Mouse (Mus musculus): ENCODE measurements at regions not wholly inside any gene's neighbourhood (a gene's known extent, or its start where the extent isn't known, plus 50 kb on each side); places are given as distances from the start of the nearest gene placed in this dataset.

GRCm38 (mm10) chr12:107151089-107151488 lies 337.3 kb upstream of the 3110018I06Rik start:
- no peak overlapping the region for H3ac ChIP-seq (ENCODE audit: control insufficient read depth, insufficient read length, low read depth)
- no peaks in the 10 kb centered on the region for H3K36me3 ChIP-seq (ENCODE audit: control insufficient read depth, insufficient read depth)
- H3K4me3 ChIP-seq (ENCODE audit: insufficient read depth, poor library complexity, severe bottlenecking) = no peak overlapping the region
- H3K27me3 ChIP-seq (ENCODE audit: control insufficient read depth, insufficient read depth, insufficient read length) = no peaks in the 10 kb centered on the region
- no peaks in the 10 kb centered on the region for H3K79me3 ChIP-seq (ENCODE audit: low read depth)
- no peaks in the 10 kb centered on the region for H3K79me2 ChIP-seq (ENCODE audit: control insufficient read depth, insufficient read depth)
- TF ChIP-seq MYOD1 (IDR thresholded peaks at IDR 0.05; ENCODE audit: control insufficient read depth, insufficient read length, low read depth) (no peak), MYOG (IDR thresholded peaks at IDR 0.05; ENCODE audit: control insufficient read depth, extremely low read depth, insufficient read length) (no peak), MAX (IDR thresholded peaks at IDR 0.05) (no peak), FOSL1 (IDR thresholded peaks at IDR 0.05; ENCODE audit: insufficient read depth, low read length, poor library complexity, severe bottlenecking) (no peak), CEBPB (IDR thresholded peaks at IDR 0.05; ENCODE audit: low read depth) (no peak), USF1 (IDR thresholded peaks at IDR 0.05; ENCODE audit: low read depth) (no peak), CTCF (IDR thresholded peaks at IDR 0.05; ENCODE audit: control insufficient read depth, insufficient read depth, insufficient read length) (no peak)

- Histone ChIP-seq H3K27me3 (ENCODE audit: control insufficient read depth, insufficient read depth, insufficient read length) (no peaks in the 10 kb centered on the region), H3K36me3 (ENCODE audit: control insufficient read depth, insufficient read depth) (no peaks in the 10 kb centered on the region), H3ac (ENCODE audit: control insufficient read depth, insufficient read length, low read depth) (no peak overlapping the region), H3K79me3 (ENCODE audit: low read depth) (no peaks in the 10 kb centered on the region), H3K79me2 (ENCODE audit: control insufficient read depth, insufficient read depth) (no peaks in the 10 kb centered on the region), H3K4me3 (ENCODE audit: insufficient read depth, poor library complexity, severe bottlenecking) (no peak overlapping the region)
- TF ChIP-seq USF1 (IDR thresholded peaks at IDR 0.05; ENCODE audit: low read depth) (no peak), FOSL1 (IDR thresholded peaks at IDR 0.05; ENCODE audit: insufficient read depth, low read length, poor library complexity, severe bottlenecking) (no peak), MYOD1 (IDR thresholded peaks at IDR 0.05; ENCODE audit: control insufficient read depth, insufficient read length, low read depth) (no peak), CTCF (IDR thresholded peaks at IDR 0.05; ENCODE audit: control insufficient read depth, insufficient read depth, insufficient read length) (no peak), MYOG (IDR thresholded peaks at IDR 0.05; ENCODE audit: control insufficient read depth, extremely low read depth, insufficient read length) (no peak), MAX (IDR thresholded peaks at IDR 0.05) (no peak), CEBPB (IDR thresholded peaks at IDR 0.05; ENCODE audit: low read depth) (no peak)
Observed at GRCm38 (mm10) chr12:107154668-107155067, 333.8 kb upstream of the 3110018I06Rik start.

- H3K4me3 ChIP-seq (ENCODE audit: insufficient read depth, poor library complexity, severe bottlenecking) = no peak overlapping the region
- H3K79me2 ChIP-seq (ENCODE audit: control insufficient read depth, insufficient read depth) = no peaks in the 10 kb centered on the region
- TF ChIP-seq USF1 (IDR thresholded peaks at IDR 0.05; ENCODE audit: low read depth) (no peak), MYOD1 (IDR thresholded peaks at IDR 0.05; ENCODE audit: control insufficient read depth, insufficient read length, low read depth) (no peak), FOSL1 (IDR thresholded peaks at IDR 0.05; ENCODE audit: insufficient read depth, low read length, poor library complexity, severe bottlenecking) (no peak), MAX (IDR thresholded peaks at IDR 0.05) (no peak), CTCF (IDR thresholded peaks at IDR 0.05; ENCODE audit: control insufficient read depth, insufficient read depth, insufficient read length) (no peak), CEBPB (IDR thresholded peaks at IDR 0.05; ENCODE audit: low read depth) (no peak), MYOG (IDR thresholded peaks at IDR 0.05; ENCODE audit: control insufficient read depth, extremely low read depth, insufficient read length) (no peak)
- no peaks in the 10 kb centered on the region for H3K36me3 ChIP-seq (ENCODE audit: control insufficient read depth, insufficient read depth)
- no peak overlapping the region for H3ac ChIP-seq (ENCODE audit: control insufficient read depth, insufficient read length, low read depth)
- no peaks in the 10 kb centered on the region for H3K79me3 ChIP-seq (ENCODE audit: low read depth)
- no peaks in the 10 kb centered on the region for H3K27me3 ChIP-seq (ENCODE audit: control insufficient read depth, insufficient read depth, insufficient read length)
Observed at GRCm38 (mm10) chr12:107156791-107157428, 331.5 kb upstream of the 3110018I06Rik start.

GRCm38 (mm10) chr12:107159126-107159525 lies 329.3 kb upstream of the 3110018I06Rik start:
- Histone ChIP-seq H3K79me2 (ENCODE audit: control insufficient read depth, insufficient read depth) (no peaks in the 10 kb centered on the region), H3ac (ENCODE audit: control insufficient read depth, insufficient read length, low read depth) (no peak overlapping the region), H3K4me3 (ENCODE audit: insufficient read depth, poor library complexity, severe bottlenecking) (no peak overlapping the region), H3K79me3 (ENCODE audit: low read depth) (no peaks in the 10 kb centered on the region), H3K27me3 (ENCODE audit: control insufficient read depth, insufficient read depth, insufficient read length) (no peaks in the 10 kb centered on the region), H3K36me3 (ENCODE audit: control insufficient read depth, insufficient read depth) (no peaks in the 10 kb centered on the region)
- no peak for TF ChIP-seq MYOG (IDR thresholded peaks at IDR 0.05; ENCODE audit: control insufficient read depth, extremely low read depth, insufficient read length)
- no peak for TF ChIP-seq MAX (IDR thresholded peaks at IDR 0.05)
- TF ChIP-seq CEBPB (IDR thresholded peaks at IDR 0.05; ENCODE audit: low read depth) = no peak
- no peak for TF ChIP-seq MYOD1 (IDR thresholded peaks at IDR 0.05; ENCODE audit: control insufficient read depth, insufficient read length, low read depth)
- no peak for TF ChIP-seq FOSL1 (IDR thresholded peaks at IDR 0.05; ENCODE audit: insufficient read depth, low read length, poor library complexity, severe bottlenecking)
- no peak for TF ChIP-seq USF1 (IDR thresholded peaks at IDR 0.05; ENCODE audit: low read depth)
- no peak for TF ChIP-seq CTCF (IDR thresholded peaks at IDR 0.05; ENCODE audit: control insufficient read depth, insufficient read depth, insufficient read length)

- Histone ChIP-seq H3K36me3 (ENCODE audit: control insufficient read depth, insufficient read depth) (no peaks in the 10 kb centered on the region), H3K79me2 (ENCODE audit: control insufficient read depth, insufficient read depth) (no peaks in the 10 kb centered on the region), H3K27me3 (ENCODE audit: control insufficient read depth, insufficient read depth, insufficient read length) (no peaks in the 10 kb centered on the region), H3ac (ENCODE audit: control insufficient read depth, insufficient read length, low read depth) (no peak overlapping the region), H3K79me3 (ENCODE audit: low read depth) (no peaks in the 10 kb centered on the region), H3K4me3 (ENCODE audit: insufficient read depth, poor library complexity, severe bottlenecking) (no peak overlapping the region)
- TF ChIP-seq MAX (IDR thresholded peaks at IDR 0.05) = no peak
- TF ChIP-seq FOSL1 (IDR thresholded peaks at IDR 0.05; ENCODE audit: insufficient read depth, low read length, poor library complexity, severe bottlenecking) = no peak
- no peak for TF ChIP-seq CEBPB (IDR thresholded peaks at IDR 0.05; ENCODE audit: low read depth)
- no peak for TF ChIP-seq MYOD1 (IDR thresholded peaks at IDR 0.05; ENCODE audit: control insufficient read depth, insufficient read length, low read depth)
- TF ChIP-seq USF1 (IDR thresholded peaks at IDR 0.05; ENCODE audit: low read depth) = no peak
- TF ChIP-seq MYOG (IDR thresholded peaks at IDR 0.05; ENCODE audit: control insufficient read depth, extremely low read depth, insufficient read length) = no peak
- no peak for TF ChIP-seq CTCF (IDR thresholded peaks at IDR 0.05; ENCODE audit: control insufficient read depth, insufficient read depth, insufficient read length)
Observed at GRCm38 (mm10) chr12:107160137-107160536, 328.3 kb upstream of the 3110018I06Rik start.
